Mouse (Mus musculus) liver, embryonic 14.5 days (tissue): Measurements from ENCODE around the gene Cldn3.

Experiments used
- CTCF ChIP-seq: IDR thresholded peaks from 2 replicates; pipeline ENCODE4 v1.5.1; 2016; ENCODE audit warnings: antibody characterized with exemption, low read depth, control low read depth
- EP300 ChIP-seq: IDR thresholded peaks from 2 replicates; pipeline ENCODE4 v1.6.1; 2016; ENCODE audit warnings: antibody characterized with exemption, low read depth

- TF ChIP-seq EP300 (no peak), CTCF (peak; percentile 16; the same call in 1 of the 2 replicates)
These were observed 30.3 kb downstream of the Cldn3 start for GRCm38 (mm10) chr5:135016224-135016759.
